Mouse (Mus musculus) forelimb bud, embryonic 11.5 days (tissue): ENCODE results near the gene Crygf.
"Not testable (repeated sequence)": the region's sequence is repeated elsewhere in the genome, so short reads cannot be mapped to it uniquely, and the experiment has no call there.

Source experiments
- DNase-seq: peaks from one replicate; pipeline ENCODE4 v3.0.0-alpha.2; 2012; ENCODE audit warnings: low read depth, low spot score

Gene Crygf

GRCm38 (mm10) chr1:65926294-65926693 lies at the start of gene Crygf:
Gene Crygf (plus strand): TSS chr1:65926520.
- no peak for DNase-seq

- no peak for DNase-seq
Measured at GRCm38 (mm10) chr1:65925361-65926210, 734 bp upstream of the Crygf start.

GRCm38 (mm10) chr1:65926696-65927095 lies 376 bp downstream of the Crygf start:
- DNase-seq = not testable (repeated sequence)

GRCm38 (mm10) chr1:65930055-65930454 lies 3.7 kb downstream of the Crygf start:
- DNase-seq = no peak

- DNase-seq = no peak
Measured at GRCm38 (mm10) chr1:65932091-65932812, 5.9 kb downstream of the Crygf start.
